8 mouse cellular contexts compared by ENCODE assay signal in the genomic region with DNA sequence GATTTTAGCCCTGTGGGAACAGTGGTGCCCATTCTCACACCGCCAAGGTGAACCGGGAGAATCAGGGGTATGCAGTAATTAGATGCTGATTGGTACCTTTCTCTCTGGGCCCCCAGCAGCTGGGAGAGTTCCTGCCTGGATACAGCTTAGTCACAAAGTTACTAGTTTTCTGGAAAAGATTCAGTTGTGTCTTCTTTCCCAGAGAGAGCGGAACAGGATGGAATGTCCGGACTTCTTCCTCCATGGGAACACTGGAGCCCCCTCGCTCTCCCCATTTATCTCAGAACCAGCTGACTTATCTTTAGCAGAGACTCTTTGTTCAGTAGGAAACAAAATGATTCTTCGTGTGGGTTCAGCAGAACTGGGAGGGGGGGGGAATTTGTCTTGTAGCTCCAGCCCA. TPM values are rescaled to one million over a fixed set of nuclear protein-coding genes. Genes with fewer than 3 reads are reported as not detected.
DNase-seq lines count a peak whose midpoint lies in the region; ATAC-seq and TF ChIP-seq lines count a peak whose summit lies in the region.

No protein-coding gene starts in this region.

- TF ChIP-seq CTCF in liver, postnatal 0 days (IDR thresholded peaks at IDR 0.05; ENCODE audit: low read depth): no peak

- H3K4me3 ChIP-seq in heart, embryonic 13.5 days: peak overlapping the region; percentile 89
- H3K4me3 ChIP-seq in ES-E14 (ENCODE audit: insufficient read depth in 1 of 2, low read depth in 1 of 2, low read length in 2 of 2, poor library complexity in 1 of 2, severe bottlenecking in 1 of 2): peak overlapping the region; percentile 84 to 98
- peak overlapping the region; percentile 72 for H3K4me3 ChIP-seq in forebrain, embryonic 14.5 days (ENCODE audit: low read depth, low read length)
- peak overlapping the region; percentile 75 for H3K4me3 ChIP-seq in liver, postnatal 0 days (ENCODE audit: low read depth, low read length)

- H3K27me3 ChIP-seq in heart, embryonic 13.5 days (replicated peaks): peaks cover 33% of the 10 kb centered on the region
- H3K27me3 ChIP-seq in forebrain, embryonic 14.5 days (replicated peaks; ENCODE audit: control insufficient read depth, insufficient read depth, low read length): no peaks in the 10 kb centered on the region
- no peaks in the 10 kb centered on the region for H3K27me3 ChIP-seq in liver, postnatal 0 days (ENCODE audit: insufficient read depth, low read length)

- no peaks in the 10 kb centered on the region for H3K9me3 ChIP-seq in heart, embryonic 13.5 days
- H3K9me3 ChIP-seq in ES-E14 (ENCODE audit: control insufficient read depth, insufficient read depth, low read depth, low read length): no peaks in the 10 kb centered on the region
- H3K9me3 ChIP-seq in forebrain, embryonic 14.5 days (replicated peaks; ENCODE audit: control insufficient read depth, low read length): no peaks in the 10 kb centered on the region
- H3K9me3 ChIP-seq in liver, postnatal 0 days (ENCODE audit: low read length): no peaks in the 10 kb centered on the region

- H3K9ac ChIP-seq in heart, embryonic 13.5 days: peak overlapping the region; percentile 90
- peak overlapping the region; percentile 83 for H3K9ac ChIP-seq in ES-E14 (ENCODE audit: insufficient read depth, low read depth, low read length, poor library complexity, severe bottlenecking)
- peak overlapping the region; percentile 80 for H3K9ac ChIP-seq in forebrain, embryonic 14.5 days (ENCODE audit: low read length)
- peak overlapping the region; percentile 77 for H3K9ac ChIP-seq in liver, postnatal 0 days (replicated peaks)

- peaks cover 3% of the 10 kb centered on the region; the same call in 1 of the 2 replicates for H3K36me3 ChIP-seq in heart, embryonic 13.5 days
- H3K36me3 ChIP-seq in ES-E14 (ENCODE audit: control insufficient read depth, insufficient read depth, low read length, poor library complexity, severe bottlenecking): no peaks in the 10 kb centered on the region
- H3K36me3 ChIP-seq in forebrain, embryonic 14.5 days (ENCODE audit: control insufficient read depth, insufficient read depth, low read length): no peaks in the 10 kb centered on the region
- no peaks in the 10 kb centered on the region; the same call in 1 of the 2 replicates for H3K36me3 ChIP-seq in liver, postnatal 0 days (replicated peaks; ENCODE audit: insufficient read depth, low read length)

- no peak for DNase-seq in heart, adult 8-10 months (ENCODE audit: low spot score)
- no peak for DNase-seq in ES-E14 (ENCODE audit: low read depth, low spot score)
- no peak for DNase-seq in forebrain, embryonic 14.5 days (ENCODE audit: low spot score)
- no peak for DNase-seq in liver, postnatal 0 days
- no peak for DNase-seq in ovary, postnatal 10 days (ENCODE audit: low spot score)
- DNase-seq in B cell, adult 2 months: no peak
- DNase-seq in retina, postnatal 1 day: no peak

- H3K4me2 ChIP-seq in heart, embryonic 13.5 days: peak overlapping the region; percentile 97
- H3K4me2 ChIP-seq in forebrain, embryonic 14.5 days (ENCODE audit: low read length): peak overlapping the region; percentile 87
- peak overlapping the region; percentile 95 for H3K4me2 ChIP-seq in liver, postnatal 0 days (ENCODE audit: low read depth, low read length)

- no peak for ATAC-seq in heart, embryonic 13.5 days (ENCODE audit: extremely low read depth, insufficient number of reproducible peaks, low FRiP score, low TSS enrichment)
- no peak for ATAC-seq in forebrain, embryonic 14.5 days
- peak; percentile 0; the same call in 1 of the 2 replicates for ATAC-seq in liver, postnatal 0 days

- in situ Hi-C loops in ES-E14 (cut with MboI; ENCODE audit: low sequenced_read_pairs in 2 of 2, unreplicated experiment in 2 of 2): no loop called here

- H3K4me1 ChIP-seq in heart, embryonic 13.5 days: peaks cover 16% of the 10 kb centered on the region
- no peaks in the 10 kb centered on the region for H3K4me1 ChIP-seq in ES-E14 (ENCODE audit: control insufficient read depth in 2 of 2, insufficient read depth in 2 of 2, low read length in 2 of 2, poor library complexity in 1 of 2)
- peaks cover 5% of the 10 kb centered on the region; the same call in 1 of the 2 replicates for H3K4me1 ChIP-seq in forebrain, embryonic 14.5 days (ENCODE audit: control insufficient read depth, insufficient read depth, low read length)
- H3K4me1 ChIP-seq in liver, postnatal 0 days (ENCODE audit: insufficient read depth): peaks cover 11% of the 10 kb centered on the region

- WGBS in heart, embryonic 13.5 days: 9% methylated on average over 6 of the region's 6 CpGs
- WGBS in forebrain, embryonic 14.5 days: 12% methylated on average over 6 of the region's 6 CpGs
- WGBS in liver, postnatal 0 days (ENCODE audit: insufficient replicate concordance): 19% methylated on average over 6 of the region's 6 CpGs

- H3K27ac ChIP-seq in heart, embryonic 13.5 days (replicated peaks): peak overlapping the region; percentile 48
- H3K27ac ChIP-seq in ES-E14 (ENCODE audit: insufficient read depth, low read depth, low read length, poor library complexity, severe bottlenecking): no peak overlapping the region
- H3K27ac ChIP-seq in forebrain, embryonic 14.5 days (ENCODE audit: low read depth, low read length): no peak overlapping the region
- 0 out of 2 replicates have a peak overlapping the region, but pooled peaks have one; percentile 73 for H3K27ac ChIP-seq in liver, postnatal 0 days (ENCODE audit: low read depth)

- no peak for TF ChIP-seq EP300 in liver, postnatal 0 days (IDR thresholded peaks at IDR 0.05; ENCODE audit: low read depth)

TF ChIP-seq in ES-E14, 5 proteins besides CTCF, POLR2A, EP300 and RAD21:
- TF ChIP-seq ZC3H11A (IDR thresholded peaks at IDR 0.05; ENCODE audit: borderline replicate concordance, low read depth, low read length) (no peak), HCFC1 (IDR thresholded peaks at IDR 0.05; ENCODE audit: borderline replicate concordance, insufficient read depth, low read length) (no peak), CHD2 (IDR thresholded peaks at IDR 0.05; ENCODE audit: low read depth, low read length) (no peak), MAFK (IDR thresholded peaks at IDR 0.05; ENCODE audit: insufficient read depth, low read depth, low read length) (no peak), ZNF384 (IDR thresholded peaks at IDR 0.05; ENCODE audit: low read depth, low read length) (no peak)

RNA-seq across cellular contexts. Expression of gene Klhl36, which starts 0.7 kb away (rescaled TPM):
- 10.1 and 10.9 TPM in 2 replicates for polyA plus RNA-seq in heart, embryonic 13.5 days (2015; fragmentation: Nextera tagmentation; extraction: Ambion mirVana)
- 1 to 10 TPM; 2.8 to 3.1 (median 2.9) TPM for total RNA-seq in heart, adult 8-10 months (2022)
- 3.2 and 3.6 TPM in 2 replicates for total RNA-seq in ES-E14 (2012; rRNA removed)
- 11.9 and 12.5 TPM in 2 replicates for polyA plus RNA-seq in forebrain, embryonic 14.5 days (2014; fragmentation: Nextera tagmentation; extraction: Ambion mirVana)
- polyA plus RNA-seq in liver, postnatal 0 days (2015; fragmentation: Nextera tagmentation; extraction: Ambion mirVana): 4.3 and 4.9 TPM in 2 replicates

RNA-seq across cellular contexts. Expression of gene Cotl1, which starts 22.4 kb away (rescaled TPM):
- 40.2 and 51.4 TPM in 2 replicates for polyA plus RNA-seq in heart, embryonic 13.5 days (2015; fragmentation: Nextera tagmentation; extraction: Ambion mirVana)
- total RNA-seq in heart, adult 8-10 months (2022): 10 to 100 TPM in 3 of 4 experiments, 1 to 10 TPM in 1; 9.6 to 26.9 (median 11.3) TPM
- total RNA-seq in ES-E14 (2012; rRNA removed): 40.5 and 73.3 TPM in 2 replicates
- 403 and 455 TPM in 2 replicates for polyA plus RNA-seq in forebrain, embryonic 14.5 days (2014; fragmentation: Nextera tagmentation; extraction: Ambion mirVana)
- polyA plus RNA-seq in liver, postnatal 0 days (2015; fragmentation: Nextera tagmentation; extraction: Ambion mirVana): 28.5 and 28.8 TPM in 2 replicates

RNA-seq across cellular contexts. Expression of gene Usp10, which starts 47.4 kb away (rescaled TPM):
- 90.5 and 101 TPM in 2 replicates for polyA plus RNA-seq in heart, embryonic 13.5 days (2015; fragmentation: Nextera tagmentation; extraction: Ambion mirVana)
- total RNA-seq in heart, adult 8-10 months (2022): 10 to 100 TPM; 50.7 to 55.9 (median 53.9) TPM
- 201 and 211 TPM in 2 replicates for total RNA-seq in ES-E14 (2012; rRNA removed)
- 94.2 and 119 TPM in 2 replicates for polyA plus RNA-seq in forebrain, embryonic 14.5 days (2014; fragmentation: Nextera tagmentation; extraction: Ambion mirVana)
- polyA plus RNA-seq in liver, postnatal 0 days (2015; fragmentation: Nextera tagmentation; extraction: Ambion mirVana): 44.1 and 46.5 TPM in 2 replicates

RNA-seq across cellular contexts. Expression of gene Gm20388, which starts 47.9 kb away (rescaled TPM):
- 1.8 TPM in 1 of 2 replicates, not detected in the other for polyA plus RNA-seq in heart, embryonic 13.5 days (2015; fragmentation: Nextera tagmentation; extraction: Ambion mirVana)
- total RNA-seq in heart, adult 8-10 months (2022): 1 to 10 TPM in 2 of 4 experiments, not detected in 2; 4.2 to 6.7 TPM
- 27.0 and 34.8 TPM in 2 replicates for total RNA-seq in ES-E14 (2012; rRNA removed)
- 4.5 and 7.4 TPM in 2 replicates for polyA plus RNA-seq in forebrain, embryonic 14.5 days (2014; fragmentation: Nextera tagmentation; extraction: Ambion mirVana)
- not detected in 2 replicates for polyA plus RNA-seq in liver, postnatal 0 days (2015; fragmentation: Nextera tagmentation; extraction: Ambion mirVana)

Comparison
In these comparisons a context has a peak if more than half of its experiments do, and no peak if none do; other contexts are left out.
1. H3K27ac ChIP-seq: peak in heart, embryonic 13.5 days (single experiment) and liver, postnatal 0 days (single experiment); none in ES-E14 (single experiment) and forebrain, embryonic 14.5 days (single experiment).
2. Peak in every context shown above with its lines, with median percentiles within 50 percentile points of each other: H3K4me2 ChIP-seq, H3K4me3 ChIP-seq and H3K9ac ChIP-seq.